Mouse (Mus musculus) erythroblast, embryonic 14.5 days (primary cell): ENCODE measurements around the gene Golt1b. TPM values are rescaled to one million over a fixed set of nuclear protein-coding genes. Genes with fewer than 3 reads are reported as not detected.
"Not testable (repeated sequence)": the region's sequence is repeated elsewhere in the genome, so short reads cannot be mapped to it uniquely, and the experiment has no call there.

Experiments
- H3K27me3 ChIP-seq: 2 replicates; pipeline ENCODE4 v1.6.1; 2012; ENCODE audit warnings: inconsistent platforms; ENCODE audit not compliant: control insufficient read depth
- H3K36me3 ChIP-seq: 2 replicates; pipeline ENCODE4 v1.6.1; 2012; ENCODE audit warnings: mild to moderate bottlenecking, inconsistent platforms; ENCODE audit not compliant: control insufficient read depth
- H3K4me1 ChIP-seq: 2 replicates; pipeline ENCODE4 v1.6.1; 2012; ENCODE audit warnings: inconsistent platforms; ENCODE audit not compliant: control insufficient read depth
- H3K4me3 ChIP-seq: replicated peaks from 2 replicates; pipeline ENCODE3; 2012; ENCODE audit warnings: moderate library complexity, mild to moderate bottlenecking, inconsistent platforms
- H3K9me3 ChIP-seq: 2 replicates; pipeline ENCODE4 v1.6.1; 2012; ENCODE audit warnings: low read length, inconsistent platforms, mixed read lengths; ENCODE audit not compliant: control insufficient read depth
- GATA1 ChIP-seq: IDR thresholded peaks from 2 replicates; pipeline ENCODE4 v1.6.1; 2012; ENCODE audit warnings: low read length, inconsistent platforms, mixed read lengths
- TAL1 ChIP-seq: IDR thresholded peaks from 3 replicates; pipeline ENCODE4 v1.6.1; 2012; ENCODE audit warnings: low read length, inconsistent platforms, mixed read lengths
- polyA plus RNA-seq: library from polyadenylated mRNA; stranded (reverse); fragments of >175 nt; gene quantifications from 2 replicates; pipeline ENCODE4 v1.2.3, GENCODE M21; 2012

The Golt1b gene
- 2.0 and 2.1 TPM in 2 replicates for polyA plus RNA-seq

DNA sequence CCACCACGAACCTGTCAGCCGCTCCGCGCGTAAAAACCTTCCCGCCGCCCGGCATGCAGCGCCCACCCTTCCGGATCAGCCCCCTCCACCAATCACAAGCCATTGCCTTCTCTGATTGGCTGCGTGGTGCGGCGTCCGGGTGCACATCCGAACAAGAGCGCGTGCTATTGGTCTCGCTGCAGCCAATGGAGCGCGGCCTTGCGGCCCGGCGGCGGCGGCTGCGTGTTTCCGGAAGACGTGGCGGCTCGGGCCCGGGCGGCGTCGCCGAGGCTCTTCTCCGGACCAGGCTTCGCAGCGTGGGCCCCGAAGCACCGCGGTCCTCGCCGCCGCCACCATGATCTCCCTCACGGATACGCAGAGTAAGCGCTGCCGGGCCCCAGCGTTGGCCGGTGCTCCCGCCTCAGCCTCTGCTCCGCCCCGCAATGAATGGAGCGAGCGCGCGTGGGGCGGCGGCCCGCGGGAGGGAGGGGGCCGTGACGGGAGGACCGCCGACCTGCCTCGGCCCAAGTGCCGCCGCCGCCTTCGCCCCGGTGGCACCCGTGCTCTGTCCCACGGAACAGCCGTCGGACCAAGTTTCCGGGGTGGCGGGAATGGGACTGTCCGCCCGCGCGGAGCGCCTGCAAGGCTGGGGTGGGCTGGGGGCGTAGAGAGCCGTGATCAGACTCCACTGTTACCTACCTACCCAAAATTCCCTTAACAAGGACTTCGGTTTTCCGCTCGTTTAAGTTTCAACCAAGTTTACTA, at the start of gene Golt1b, which contains the start of gene Recql:
Gene Golt1b (plus strand): TSS at position 211 of the 744 bp plus-strand sequence.
Gene Recql (minus strand): TSS at position 77 of the 744 bp plus-strand sequence.
- no peaks in the 10 kb centered on the region for H3K9me3 ChIP-seq
- peaks cover 32% of the 10 kb centered on the region for H3K36me3 ChIP-seq
- H3K4me1 ChIP-seq = peaks cover 32% of the 10 kb centered on the region
- TF ChIP-seq GATA1 = no peak
- no peak for TF ChIP-seq TAL1
- no peaks in the 10 kb centered on the region for H3K27me3 ChIP-seq
- peak within 1 kb of the TSS; percentile 95 for H3K4me3 ChIP-seq

- no peaks in the 10 kb centered on the region for H3K27me3 ChIP-seq
- no peaks in the 10 kb centered on the region for H3K36me3 ChIP-seq
- H3K9me3 ChIP-seq = no peaks in the 10 kb centered on the region
- H3K4me3 ChIP-seq = no peak overlapping the region
- no peaks in the 10 kb centered on the region for H3K4me1 ChIP-seq
- TF ChIP-seq GATA1 (no peak), TAL1 (no peak)
Measured at GRCm38 (mm10) chr6:142338961-142339360, 48.1 kb upstream of the Golt1b start.

- Histone ChIP-seq H3K9me3 (no peaks in the 10 kb centered on the region), H3K4me3 (no peak overlapping the region), H3K36me3 (no peaks in the 10 kb centered on the region), H3K27me3 (no peaks in the 10 kb centered on the region), H3K4me1 (no peaks in the 10 kb centered on the region)
- TF ChIP-seq TAL1 = no peak
- TF ChIP-seq GATA1 = no peak
Measured at GRCm38 (mm10) chr6:142339576-142339975, 47.4 kb upstream of the Golt1b start.

- no peaks in the 10 kb centered on the region for H3K36me3 ChIP-seq
- H3K4me1 ChIP-seq = peaks cover 17% of the 10 kb centered on the region
- H3K4me3 ChIP-seq = no peak overlapping the region
- H3K9me3 ChIP-seq = no peaks in the 10 kb centered on the region
- H3K27me3 ChIP-seq = no peaks in the 10 kb centered on the region
- TF ChIP-seq TAL1 (no peak), GATA1 (no peak)
Measured at GRCm38 (mm10) chr6:142343561-142343960, 43.5 kb upstream of the Golt1b start.

DNA sequence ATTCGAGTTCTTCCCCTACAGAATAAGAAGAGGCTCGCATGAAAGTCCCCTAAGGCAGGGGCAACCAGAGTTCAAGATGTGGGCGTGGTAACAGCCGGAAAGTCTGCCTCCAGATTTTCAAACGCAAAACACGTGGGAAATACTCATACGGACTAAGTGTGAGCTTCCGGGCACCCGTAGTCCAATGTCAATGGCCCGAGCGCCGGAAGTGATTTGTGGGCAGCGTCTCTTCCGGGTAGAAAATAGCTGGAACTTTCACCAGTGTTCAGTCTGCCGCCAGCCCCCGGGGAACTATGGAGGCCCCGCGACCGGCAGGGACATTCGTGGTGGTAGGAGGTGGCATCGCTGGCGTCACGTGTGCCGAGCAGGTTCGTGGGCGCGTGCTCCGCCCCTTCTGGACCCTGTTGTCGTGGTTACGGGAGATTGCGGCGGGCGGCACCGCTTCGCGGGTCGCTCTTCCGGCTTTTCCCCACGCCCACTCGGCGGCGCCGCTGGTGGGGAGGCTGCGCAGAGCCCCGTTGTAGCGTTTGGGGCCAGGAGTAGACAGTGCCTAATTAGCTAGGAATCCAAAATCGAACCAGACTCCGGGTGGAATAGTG, 41.5 kb upstream of the Golt1b start, which contains the start of gene Pyroxd1:
Gene Pyroxd1 (plus strand): TSS at position 215 of the 599 bp plus-strand sequence.
- H3K4me3 ChIP-seq = peak within 1 kb of the TSS; percentile 81
- TF ChIP-seq GATA1 = no peak
- TF ChIP-seq TAL1 = no peak
- peaks cover 17% of the 10 kb centered on the region for H3K4me1 ChIP-seq

GRCm38 (mm10) chr6:142346181-142347110, 40.6 kb upstream of the Golt1b start:
- TF ChIP-seq TAL1 (no peak), GATA1 (no peak)
- Histone ChIP-seq H3K4me1 (peaks cover 17% of the 10 kb centered on the region), H3K4me3 (peak overlapping the region; percentile 81), H3K27me3 (no peaks in the 10 kb centered on the region), H3K9me3 (no peaks in the 10 kb centered on the region), H3K36me3 (peaks cover 8% of the 10 kb centered on the region)

More for the DNA sequence above, 41.5 kb upstream of the Golt1b start, which contains the start of gene Pyroxd1:
- Histone ChIP-seq H3K36me3 (peaks cover 3% of the 10 kb centered on the region; the same call in 1 of the 2 replicates), H3K9me3 (no peaks in the 10 kb centered on the region), H3K27me3 (no peaks in the 10 kb centered on the region)

- Histone ChIP-seq H3K27me3 (no peaks in the 10 kb centered on the region), H3K9me3 (no peaks in the 10 kb centered on the region), H3K4me3 (no peak overlapping the region), H3K36me3 (peaks cover 13% of the 10 kb centered on the region), H3K4me1 (peaks cover 17% of the 10 kb centered on the region)
- TF ChIP-seq GATA1 (no peak), TAL1 (no peak)
Measured at GRCm38 (mm10) chr6:142347431-142348385, 39.3 kb upstream of the Golt1b start.

GRCm38 (mm10) chr6:142352099-142352498, 34.9 kb upstream of the Golt1b start:
- H3K4me1 ChIP-seq, H3K9me3 ChIP-seq, H3K27me3 ChIP-seq, H3K4me3 ChIP-seq: not testable (repeated sequence)
- peaks cover 27% of the 10 kb centered on the region for H3K36me3 ChIP-seq
